Mouse (Mus musculus) forebrain, embryonic 11.5 days (tissue): ENCODE measurements around the gene Lao1. TPM values are rescaled to one million over a fixed set of nuclear protein-coding genes. Genes with fewer than 3 reads are reported as not detected.

ENCODE experiments used
- polyA plus RNA-seq: library from polyadenylated mRNA; unstranded; fragments of >200 nt; fragmentation: Nextera tagmentation; extraction: Ambion mirVana; gene quantifications from 2 replicates; pipeline ENCODE4 v1.2.1, GENCODE M21; 2014

Lao1 gene
- polyA plus RNA-seq, 1 experiment from 2014 or later: not detected

Other genes starting within 250 kb of the Lao1 start
- gene Olfr1340, start 241.4 kb upstream of the Lao1 start, polyA plus RNA-seq: not detected in 2 replicates
- 0.12 and 0.17 TPM in 2 replicates for gene Olfr1339, start 229.4 kb upstream of the Lao1 start, polyA plus RNA-seq
- not detected in 2 replicates for gene Olfr1338, start 202.8 kb upstream of the Lao1 start, polyA plus RNA-seq
- gene Olfr1337, start 179.0 kb upstream of the Lao1 start, polyA plus RNA-seq: not detected in 2 replicates
- not detected in 2 replicates for gene Olfr1335, start 151.6 kb upstream of the Lao1 start, polyA plus RNA-seq
- not detected in 2 replicates for gene Olfr1333, start 125.3 kb upstream of the Lao1 start, polyA plus RNA-seq
- gene Olfr1331, start 96.9 kb upstream of the Lao1 start, polyA plus RNA-seq: not detected in 2 replicates
- gene Olfr1330, start 73.0 kb upstream of the Lao1 start, polyA plus RNA-seq: not detected in 2 replicates
- gene Olfr1329, start 44.1 kb upstream of the Lao1 start, polyA plus RNA-seq: not detected in 2 replicates
- not detected in 2 replicates for gene Olfr1328, start 23.0 kb upstream of the Lao1 start, polyA plus RNA-seq
- 171 and 181 TPM in 2 replicates for gene Slc2a1, start 147.1 kb downstream of the Lao1 start, polyA plus RNA-seq
- 10.5 and 11.1 TPM in 2 replicates for gene Zfp691, start 212.6 kb downstream of the Lao1 start, polyA plus RNA-seq
- gene Ermap, start 228.4 kb downstream of the Lao1 start, polyA plus RNA-seq: 11.1 and 11.4 TPM in 2 replicates
- 146 and 150 TPM in 2 replicates for gene Svbp, start 233.7 kb downstream of the Lao1 start, polyA plus RNA-seq